Mouse (Mus musculus): ENCODE data around the gene Pigq.

DNA sequence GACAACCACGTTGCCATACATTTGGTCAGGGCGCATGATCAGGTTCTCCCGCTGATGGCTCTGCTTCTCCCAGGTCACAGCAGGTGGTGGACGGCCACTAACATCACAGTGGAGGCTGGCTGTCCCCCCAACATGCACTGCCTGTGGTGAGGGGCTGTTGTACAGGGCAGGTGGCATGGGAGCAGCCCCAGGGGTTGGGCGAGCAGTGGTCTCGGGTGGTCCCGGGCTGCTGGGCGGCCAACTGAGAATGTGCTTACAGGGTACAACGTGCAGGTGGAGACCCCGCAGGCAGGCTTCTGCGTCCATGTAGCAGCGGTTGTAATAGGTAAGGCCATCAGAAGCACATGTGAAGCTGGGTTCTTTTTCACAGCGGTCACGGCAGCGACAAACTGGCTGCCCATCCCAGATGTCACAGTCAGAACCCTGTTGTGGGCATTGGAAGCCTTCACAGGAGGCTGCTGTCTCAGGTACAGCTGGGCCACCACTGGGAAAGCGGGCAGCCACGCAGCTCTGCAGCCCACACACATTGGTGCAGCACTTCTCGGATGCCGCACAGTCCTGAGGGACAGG, 66.0 kb downstream of the Pigq start:
- no peak for TF ChIP-seq GATA1 (IDR thresholded peaks at IDR 0.05; ENCODE audit: borderline replicate concordance, low read length)
- no peak for TF ChIP-seq FLI1 (IDR thresholded peaks at IDR 0.05; ENCODE audit: low read length)

Data from megakaryocyte, embryonic 14.5 days (primary cell).